Mouse (Mus musculus) stomach, postnatal 0 days (tissue): ENCODE measurements at regions not wholly inside any gene's neighbourhood (a gene's known extent, or its start where the extent isn't known, plus 50 kb on each side); places are given as distances from the start of the nearest gene placed in this dataset.

Experiments used
- ATAC-seq: fragments of 200-750 bp; cut with Nextera tagmentation; 2 replicates; pipeline ENCODE4 v1.8.0; 2017; ENCODE audit not compliant: low FRiP score, low TSS enrichment
- DNase-seq: peaks from one replicate; pipeline ENCODE4 v3.0.0-alpha.2; 2016; ENCODE audit warnings: low spot score
- H3K27ac ChIP-seq: fragments of 300-500 bp; sonication (generic); replicated peaks from 2 replicates; pipeline ENCODE4 v1.5.1; 2014; ENCODE audit warnings: mild to moderate bottlenecking, control low read depth
- H3K27me3 ChIP-seq: fragments of 300-500 bp; sonication (generic); 2 replicates; pipeline ENCODE4 v1.6.1; 2014; ENCODE audit warnings: low read length; ENCODE audit not compliant: control insufficient read depth, insufficient read depth
- H3K36me3 ChIP-seq: fragments of 300-500 bp; sonication (generic); 2 replicates; pipeline ENCODE4 v1.6.1; 2014; ENCODE audit warnings: low read length, mixed read lengths; ENCODE audit not compliant: control insufficient read depth, insufficient read depth
- H3K4me1 ChIP-seq: fragments of 300-500 bp; sonication (generic); replicated peaks from 2 replicates; pipeline ENCODE4 v1.6.1; 2014; ENCODE audit warnings: antibody characterized with exemption; ENCODE audit not compliant: control insufficient read depth, insufficient read depth
- H3K4me2 ChIP-seq: fragments of 300-500 bp; sonication (generic); replicated peaks from 2 replicates; pipeline ENCODE4 v1.6.1; 2014; ENCODE audit warnings: low read depth, mild to moderate bottlenecking, control low read depth, moderate library complexity
- H3K4me3 ChIP-seq: fragments of 300-500 bp; sonication (generic); 2 replicates; pipeline ENCODE4 v1.5.1; 2014; ENCODE audit warnings: low read depth, low read length, control low read depth
- H3K9ac ChIP-seq: fragments of 300-500 bp; sonication (generic); 2 replicates; pipeline ENCODE4 v1.6.1; 2014; ENCODE audit warnings: mild to moderate bottlenecking, low read length, control low read depth, mixed read lengths
- H3K9me3 ChIP-seq: fragments of 300-500 bp; sonication (generic); 2 replicates; pipeline ENCODE4 v1.6.1; 2016; ENCODE audit warnings: low read length; ENCODE audit not compliant: control insufficient read depth
- CTCF ChIP-seq: IDR thresholded peaks from 2 replicates; pipeline ENCODE4 v1.5.1; 2016; ENCODE audit warnings: antibody characterized with exemption, low read depth, mild to moderate bottlenecking, moderate library complexity
- EP300 ChIP-seq: optimal IDR thresholded peaks from 2 replicates; pipeline ENCODE3; 2016; ENCODE audit warnings: antibody characterized with exemption
- WGBS: fragments of 180-500 bp; shearing (Covaris S2); extraction: QIAGEN DNeasy Blood & Tissue Kit; methylation state at CpG from one replicate; pipeline ENCODE4 v1.1.7; 2014; 5-methylcytosine and 5-hydroxymethylcytosine counted together

DNA sequence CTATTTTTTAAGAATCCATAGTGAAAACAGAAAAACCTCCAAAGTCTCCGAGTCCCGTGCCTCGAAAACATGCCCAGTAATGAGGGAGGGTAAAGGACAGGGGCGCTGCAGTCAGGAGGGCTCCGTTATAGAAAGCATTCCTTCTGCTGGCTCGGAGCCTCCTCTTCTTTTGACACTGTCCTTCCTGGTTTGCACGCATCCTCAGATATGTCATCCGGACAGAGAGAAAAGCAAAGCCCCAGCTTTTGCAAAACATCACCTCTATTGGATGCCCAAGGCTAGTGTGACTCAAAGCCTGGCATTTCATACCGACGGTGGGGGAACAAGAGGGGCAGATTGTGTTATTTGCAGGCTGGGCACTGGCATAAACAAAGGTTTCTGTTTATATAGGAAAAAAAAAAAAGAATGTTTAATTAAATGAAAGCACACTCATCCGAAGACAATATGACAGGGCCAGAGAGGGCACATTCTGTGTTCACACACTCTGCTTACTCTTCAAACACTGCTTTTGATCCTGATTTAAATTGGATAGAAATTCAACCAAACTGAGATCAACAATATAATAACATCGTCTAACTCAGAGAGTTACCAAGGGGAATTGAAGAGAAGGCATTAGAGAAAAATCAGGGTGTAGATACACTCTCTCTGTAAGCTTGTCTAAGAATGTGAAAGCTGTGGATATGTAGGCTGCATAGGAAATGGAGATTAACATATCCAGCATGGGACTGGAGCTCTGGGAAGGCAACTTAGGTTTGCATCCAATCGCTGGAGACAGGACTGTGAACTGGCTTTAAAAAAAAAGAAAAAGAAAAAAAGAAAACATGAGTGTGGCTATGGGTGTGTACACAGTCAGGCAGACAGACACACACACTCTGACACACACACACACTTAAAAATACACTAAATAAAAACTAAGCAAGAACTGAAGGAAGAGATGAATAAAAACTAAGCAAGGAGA, 688.7 kb upstream of the Ptbp2 start:
- Histone ChIP-seq H3K36me3 (no peaks in the 10 kb centered on the region), H3K27ac (no peak overlapping the region), H3K4me3 (no peak overlapping the region), H3K4me2 (no peak overlapping the region), H3K27me3 (no peaks in the 10 kb centered on the region), H3K9me3 (no peaks in the 10 kb centered on the region), H3K4me1 (no peaks in the 10 kb centered on the region), H3K9ac (no peak overlapping the region)
- WGBS: 34% methylated on average over 13 of the region's 13 CpGs
- TF ChIP-seq CTCF: no peak
- no peak for TF ChIP-seq EP300
- no peak for ATAC-seq
- DNase-seq: no peak

DNA sequence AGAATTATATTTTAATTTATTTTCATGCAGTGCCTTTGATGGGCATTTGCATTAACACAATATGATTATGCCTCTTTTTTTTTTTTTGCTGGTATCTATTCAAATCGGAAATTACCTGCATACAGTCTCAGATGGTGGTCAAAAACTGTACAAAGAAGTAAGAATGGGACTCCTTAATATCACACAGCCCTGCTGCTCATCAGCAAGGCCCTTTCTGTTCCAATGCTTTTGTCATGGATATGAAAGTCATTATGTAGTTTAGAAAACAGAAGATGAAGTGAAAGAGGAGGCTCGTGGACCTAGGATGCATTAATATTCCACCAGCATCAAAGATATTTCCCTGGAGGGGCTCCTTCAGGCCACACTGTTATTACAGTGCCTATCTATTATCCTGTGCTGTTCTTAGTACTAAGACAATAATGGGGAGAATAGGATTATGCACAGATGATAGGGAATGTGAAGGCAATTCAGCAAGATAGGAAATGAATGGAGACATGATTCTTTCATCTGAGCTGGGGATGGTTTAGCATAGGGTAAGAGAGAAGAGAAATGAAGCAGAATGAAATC, 687.7 kb upstream of the Ptbp2 start:
- no peak overlapping the region for H3K4me3 ChIP-seq
- no peaks in the 10 kb centered on the region for H3K9me3 ChIP-seq
- DNase-seq (no peak), ATAC-seq (no peak)
- TF ChIP-seq EP300: no peak
- no peak for TF ChIP-seq CTCF
- whole genome bisulfite sequencing: 83% methylated on average over 2 of the region's 2 CpGs
- no peaks in the 10 kb centered on the region for H3K4me1 ChIP-seq
- H3K36me3 ChIP-seq: no peaks in the 10 kb centered on the region
- no peak overlapping the region for H3K4me2 ChIP-seq
- H3K27ac ChIP-seq: no peak overlapping the region
- no peak overlapping the region for H3K9ac ChIP-seq
- no peaks in the 10 kb centered on the region for H3K27me3 ChIP-seq

DNA sequence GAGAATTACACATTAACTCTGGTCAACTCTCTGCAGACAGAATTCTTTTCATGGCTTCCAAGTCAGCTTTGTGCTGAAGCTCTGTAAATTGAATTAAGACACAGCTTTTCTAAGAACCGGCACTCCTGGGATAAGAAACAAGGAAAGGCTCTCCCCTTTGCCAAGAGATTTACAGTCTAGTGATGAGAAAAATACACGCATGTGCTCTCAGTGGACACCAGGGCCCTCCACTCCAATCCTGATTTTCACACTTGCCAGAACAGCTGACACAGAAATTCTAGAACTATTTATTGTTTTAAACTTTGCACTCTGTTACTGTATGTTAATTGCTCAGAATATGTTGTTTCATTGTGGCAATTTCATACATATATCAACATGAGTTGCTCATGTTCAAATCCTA, 684.6 kb upstream of the Ptbp2 start:
- Histone ChIP-seq H3K4me1 (no peaks in the 10 kb centered on the region), H3K27ac (no peak overlapping the region), H3K27me3 (no peaks in the 10 kb centered on the region), H3K4me2 (no peak overlapping the region), H3K4me3 (no peak overlapping the region), H3K36me3 (no peaks in the 10 kb centered on the region), H3K9ac (no peak overlapping the region), H3K9me3 (no peaks in the 10 kb centered on the region)
- WGBS: 44% methylated on average over 2 of the region's 2 CpGs
- no peak for DNase-seq
- ATAC-seq: no peak
- no peak for TF ChIP-seq EP300
- no peak for TF ChIP-seq CTCF

DNA sequence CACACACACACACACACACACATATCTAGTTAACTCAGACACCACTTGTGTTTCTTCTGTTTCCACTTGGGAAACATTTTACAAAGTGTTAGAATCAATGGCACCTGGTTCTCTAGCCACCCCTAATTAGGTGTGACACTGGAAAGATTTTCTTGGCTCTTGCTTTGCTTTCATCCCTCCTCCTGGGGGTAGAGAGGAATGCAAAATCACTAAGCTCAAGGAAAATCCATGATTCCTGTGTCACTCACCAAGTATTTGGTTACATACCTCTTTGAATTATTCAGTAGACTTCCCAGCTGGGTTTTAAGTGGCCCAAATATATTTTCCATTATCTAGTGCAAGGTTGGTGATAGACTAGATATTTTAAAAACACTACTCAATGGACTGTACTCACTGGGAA, 676.5 kb upstream of the Ptbp2 start:
- no peak for ATAC-seq
- TF ChIP-seq CTCF: no peak
- TF ChIP-seq EP300: no peak
- no peaks in the 10 kb centered on the region for H3K27me3 ChIP-seq

DNA sequence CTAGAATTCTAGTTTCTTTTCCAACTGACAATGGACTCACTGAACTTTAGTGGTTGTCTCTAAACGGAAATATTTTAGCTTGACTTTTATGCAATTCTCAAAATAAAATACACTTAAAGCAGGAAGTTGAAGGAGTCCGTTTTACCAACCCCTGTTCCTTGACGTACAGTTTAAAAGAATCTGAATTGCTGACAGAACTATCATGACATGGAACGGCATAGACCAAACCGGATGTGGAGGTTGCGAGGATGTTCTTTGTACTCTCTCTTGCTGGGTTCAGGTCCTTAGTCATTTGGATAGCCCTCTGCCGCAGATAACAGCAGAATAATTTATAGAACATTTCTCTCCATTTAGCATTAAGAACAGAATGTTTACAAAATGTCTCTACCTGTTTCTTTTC, 673.6 kb upstream of the Ptbp2 start:
- Histone ChIP-seq H3K4me1 (no peaks in the 10 kb centered on the region), H3K4me2 (no peak overlapping the region), H3K9me3 (no peaks in the 10 kb centered on the region), H3K9ac (no peak overlapping the region), H3K27ac (no peak overlapping the region), H3K4me3 (no peak overlapping the region), H3K27me3 (no peaks in the 10 kb centered on the region), H3K36me3 (no peaks in the 10 kb centered on the region)
- WGBS: 71% methylated on average over 7 of the region's 7 CpGs
- no peak for ATAC-seq
- TF ChIP-seq EP300 (no peak), CTCF (no peak)
- DNase-seq: no peak

More for the DNA sequence above, 676.5 kb upstream of the Ptbp2 start:
- no peak overlapping the region for H3K4me3 ChIP-seq
- no peak overlapping the region for H3K4me2 ChIP-seq
- no peak overlapping the region for H3K27ac ChIP-seq
- H3K36me3 ChIP-seq: no peaks in the 10 kb centered on the region
- DNase-seq: no peak
- no peaks in the 10 kb centered on the region for H3K4me1 ChIP-seq
- no peaks in the 10 kb centered on the region for H3K9me3 ChIP-seq
- H3K9ac ChIP-seq: no peak overlapping the region

DNA sequence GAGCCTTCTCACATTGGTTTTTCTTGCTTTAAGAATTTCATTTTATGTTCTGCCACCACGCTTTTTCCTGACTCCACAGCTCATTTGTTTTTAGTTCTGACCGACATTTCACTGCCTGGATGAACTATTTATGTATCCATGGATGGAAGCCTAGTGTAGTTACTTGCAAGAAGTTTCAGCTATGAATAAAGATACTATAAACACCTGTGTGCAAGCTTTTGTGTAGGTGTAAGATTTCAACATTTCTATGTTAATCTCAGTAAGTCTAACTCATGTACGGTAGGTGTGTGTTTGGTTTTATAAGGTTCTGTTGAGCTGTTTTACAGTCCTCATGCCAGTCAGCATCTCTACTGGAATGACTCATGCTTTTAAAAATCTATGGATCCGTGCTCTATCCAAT, 656.9 kb upstream of the Ptbp2 start:
- Histone ChIP-seq H3K4me3 (no peak overlapping the region), H3K4me2 (no peak overlapping the region), H3K9me3 (no peaks in the 10 kb centered on the region), H3K27me3 (no peaks in the 10 kb centered on the region), H3K4me1 (no peaks in the 10 kb centered on the region), H3K36me3 (no peaks in the 10 kb centered on the region), H3K9ac (no peak overlapping the region), H3K27ac (no peak overlapping the region)
- ATAC-seq (no peak), DNase-seq (no peak)
- no peak for TF ChIP-seq CTCF
- TF ChIP-seq EP300: no peak
- 71% methylated on average over 4 of the region's 4 CpGs for WGBS
